Mouse (Mus musculus) heart, postnatal 0 days (tissue): ENCODE measurements around the gene Pi16. TPM values are rescaled to one million over a fixed set of nuclear protein-coding genes. Genes with fewer than 3 reads are reported as not detected.
A peak's percentile ranks its signal among the peaks of the same experiment; 100 is the strongest.

ENCODE experiments used
- ATAC-seq: fragments of 200-750 bp; cut with Nextera tagmentation; 2 replicates; pipeline ENCODE4 v1.8.0; 2017; ENCODE audit warnings: low read depth, moderate number of reproducible peaks, moderate library complexity; ENCODE audit not compliant: insufficient read depth
- DNase-seq: peaks from one replicate; pipeline ENCODE4 v3.0.0-alpha.2; 2016; ENCODE audit warnings: low spot score
- H3K27ac ChIP-seq: fragments of 300-500 bp; sonication (generic); 2 replicates; pipeline ENCODE4 v1.5.1; 2014; ENCODE audit warnings: low read depth, mild to moderate bottlenecking
- H3K27me3 ChIP-seq: fragments of 300-500 bp; sonication (generic); 2 replicates; pipeline ENCODE4 v1.6.1; 2014; ENCODE audit warnings: low read length, mixed read lengths; ENCODE audit not compliant: control insufficient read depth, insufficient read depth
- H3K36me3 ChIP-seq: fragments of 300-500 bp; sonication (generic); replicated peaks from 2 replicates; pipeline ENCODE4 v1.6.1; 2014; ENCODE audit warnings: low read length, mixed read lengths; ENCODE audit not compliant: control insufficient read depth, insufficient read depth
- H3K4me1 ChIP-seq: fragments of 300-500 bp; sonication (generic); 2 replicates; pipeline ENCODE4 v1.6.1; 2014; ENCODE audit warnings: antibody characterized with exemption; ENCODE audit not compliant: control insufficient read depth, insufficient read depth
- H3K4me2 ChIP-seq: fragments of 300-500 bp; sonication (generic); 2 replicates; pipeline ENCODE4 v1.6.1; 2014; ENCODE audit warnings: low read depth, mild to moderate bottlenecking, low read length, moderate library complexity
- H3K4me3 ChIP-seq: fragments of 300-500 bp; sonication (generic); 2 replicates; pipeline ENCODE4 v1.5.1; 2014; ENCODE audit warnings: low read depth, low read length
- H3K9ac ChIP-seq: fragments of 300-500 bp; sonication (generic); replicated peaks from 2 replicates; pipeline ENCODE4 v1.6.1; 2014; ENCODE audit warnings: low read depth, low read length, mixed read lengths
- H3K9me3 ChIP-seq: fragments of 300-500 bp; sonication (generic); replicated peaks from 2 replicates; pipeline ENCODE4 v1.6.1; 2016; ENCODE audit warnings: low read length; ENCODE audit not compliant: control insufficient read depth
- CTCF ChIP-seq: IDR thresholded peaks from 2 replicates; pipeline ENCODE4 v1.5.1; 2016; ENCODE audit warnings: antibody characterized with exemption, control low read depth, low read depth
- EP300 ChIP-seq: IDR thresholded peaks from 2 replicates; pipeline ENCODE4 v1.6.1; 2016; ENCODE audit warnings: antibody characterized with exemption, low read depth
- WGBS: fragments of 180-500 bp; shearing (Covaris S2); extraction: QIAGEN DNeasy Blood & Tissue Kit; methylation state at CpG from one replicate; pipeline ENCODE4 v1.1.7; 2014; 5-methylcytosine and 5-hydroxymethylcytosine counted together
- polyA plus RNA-seq: library from polyadenylated mRNA; unstranded; fragments of >200 nt; fragmentation: Nextera tagmentation; extraction: Ambion mirVana; gene quantifications from 2 replicates; pipeline ENCODE4 v1.2.1, GENCODE M21; 2015
- total RNA-seq: library from RNA; depleted of rRNA; stranded (reverse); fragments of >200 nt; gene quantifications from 2 replicates; pipeline ENCODE4 v1.2.3, GENCODE M21; 2014; ENCODE audit warnings: low replicate concordance

Gene Pi16
- total and polyA plus RNA-seq, 2 experiments from 2014 or later = 4.5 to 12.4 TPM

DNA sequence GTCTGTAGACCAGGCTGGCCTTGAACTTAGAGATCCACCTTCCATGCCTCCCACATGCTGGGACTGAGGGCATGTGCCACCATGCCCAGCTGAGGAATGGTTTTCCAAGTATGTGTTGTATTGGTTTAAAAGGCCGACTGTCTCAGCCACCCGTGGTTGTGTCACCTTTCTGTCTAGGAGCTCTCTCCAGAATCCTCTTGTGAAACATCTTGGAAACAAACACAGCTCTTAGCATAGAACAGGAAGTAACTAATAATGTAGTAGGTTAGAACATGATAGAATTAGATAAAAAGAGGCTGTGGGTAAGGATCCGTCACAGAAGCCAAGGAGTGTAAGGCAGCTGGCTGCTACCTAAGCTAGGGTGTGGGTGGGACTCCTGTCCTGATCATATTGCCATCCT lies 24.5 kb upstream of the Pi16 start:
- no peaks in the 10 kb centered on the region for H3K4me1 ChIP-seq
- no peak for ATAC-seq
- no peak overlapping the region for H3K9ac ChIP-seq
- no peak for DNase-seq
- no peaks in the 10 kb centered on the region for H3K27me3 ChIP-seq
- H3K27ac ChIP-seq = no peak overlapping the region
- no peak overlapping the region for H3K4me2 ChIP-seq
- no peaks in the 10 kb centered on the region for H3K9me3 ChIP-seq
- H3K36me3 ChIP-seq = peaks cover 48% of the 10 kb centered on the region
- 81% methylated on average over 3 of the region's 3 CpGs for WGBS
- TF ChIP-seq CTCF (no peak), EP300 (no peak)
- no peak overlapping the region for H3K4me3 ChIP-seq

DNA sequence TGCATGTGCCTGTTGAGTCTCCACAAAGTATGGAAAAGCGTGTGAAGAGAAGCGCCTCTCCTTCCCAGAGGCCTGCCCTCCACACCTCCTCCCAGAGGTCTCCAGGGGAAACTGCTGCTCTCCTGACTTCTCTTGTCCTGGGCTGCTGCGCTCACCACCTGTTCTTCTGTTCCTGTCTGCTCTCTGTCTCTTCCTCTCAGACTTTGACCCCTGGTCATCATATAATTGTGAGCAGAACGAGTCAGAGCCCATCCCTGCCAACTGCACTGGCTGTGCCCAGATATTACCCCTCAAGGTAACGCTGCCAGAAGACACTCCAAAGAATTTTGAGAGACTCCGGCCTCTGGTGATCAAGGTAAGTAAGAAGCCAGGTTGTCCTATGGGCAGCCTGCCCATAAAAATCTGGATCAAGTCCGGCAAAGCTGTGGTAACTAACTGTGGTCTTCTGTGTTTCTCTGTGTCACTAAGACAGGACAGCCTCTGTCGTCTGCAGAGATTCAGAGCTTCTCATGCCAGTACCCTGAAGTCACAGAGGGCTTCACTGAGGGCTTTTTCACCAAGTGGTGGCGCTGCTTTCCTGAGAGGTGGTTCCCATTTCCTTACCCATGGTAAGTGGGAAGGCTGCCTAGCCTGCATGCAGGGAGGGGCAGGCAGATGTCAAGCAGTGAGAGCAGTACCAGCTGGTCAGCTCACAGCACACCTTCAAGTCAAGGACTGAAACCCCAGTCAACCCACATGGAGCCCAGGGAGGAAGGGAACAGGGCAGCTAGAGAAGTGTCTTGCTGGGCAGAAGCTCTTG lies 23.5 kb upstream of the Pi16 start:
- H3K4me2 ChIP-seq = no peak overlapping the region
- no peak overlapping the region for H3K27ac ChIP-seq
- H3K36me3 ChIP-seq = peaks cover 57% of the 10 kb centered on the region
- H3K4me1 ChIP-seq = no peaks in the 10 kb centered on the region
- ATAC-seq (no peak), DNase-seq (peak; percentile 13)
- no peak overlapping the region for H3K4me3 ChIP-seq
- H3K9me3 ChIP-seq = no peaks in the 10 kb centered on the region
- no peaks in the 10 kb centered on the region for H3K27me3 ChIP-seq
- 74% methylated on average over 9 of the region's 9 CpGs for WGBS
- TF ChIP-seq CTCF (peak; percentile 29), EP300 (no peak)
- H3K9ac ChIP-seq = no peak overlapping the region

DNA sequence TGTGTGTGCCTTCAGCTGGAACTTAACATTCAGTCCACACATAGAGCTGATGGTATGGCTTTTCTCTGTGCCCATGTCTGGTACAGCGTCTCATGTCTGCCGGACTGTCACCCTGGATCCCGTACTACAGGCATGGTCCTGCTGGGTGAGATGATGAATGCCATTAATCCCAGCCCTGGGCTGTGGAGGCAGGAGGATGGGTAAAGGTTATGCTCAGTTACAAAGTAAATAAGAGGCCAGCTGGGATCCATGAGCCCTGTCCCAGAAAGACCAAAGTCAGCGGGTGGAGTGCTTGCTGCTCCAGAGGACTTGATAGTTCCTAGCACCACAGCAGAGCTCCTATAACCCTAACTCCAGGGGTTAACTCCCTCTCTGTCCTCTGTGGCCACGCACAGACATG lies 21.6 kb upstream of the Pi16 start:
- 91% methylated on average over 5 of the region's 5 CpGs for WGBS
- no peak overlapping the region for H3K4me2 ChIP-seq
- H3K4me1 ChIP-seq = no peaks in the 10 kb centered on the region
- H3K27ac ChIP-seq = no peak overlapping the region
- no peak for DNase-seq
- H3K4me3 ChIP-seq = no peak overlapping the region
- TF ChIP-seq CTCF (no peak), EP300 (no peak)
- H3K36me3 ChIP-seq = peaks cover 59% of the 10 kb centered on the region
- H3K9me3 ChIP-seq = no peaks in the 10 kb centered on the region
- ATAC-seq = no peak
- H3K9ac ChIP-seq = no peak overlapping the region
- no peaks in the 10 kb centered on the region for H3K27me3 ChIP-seq

DNA sequence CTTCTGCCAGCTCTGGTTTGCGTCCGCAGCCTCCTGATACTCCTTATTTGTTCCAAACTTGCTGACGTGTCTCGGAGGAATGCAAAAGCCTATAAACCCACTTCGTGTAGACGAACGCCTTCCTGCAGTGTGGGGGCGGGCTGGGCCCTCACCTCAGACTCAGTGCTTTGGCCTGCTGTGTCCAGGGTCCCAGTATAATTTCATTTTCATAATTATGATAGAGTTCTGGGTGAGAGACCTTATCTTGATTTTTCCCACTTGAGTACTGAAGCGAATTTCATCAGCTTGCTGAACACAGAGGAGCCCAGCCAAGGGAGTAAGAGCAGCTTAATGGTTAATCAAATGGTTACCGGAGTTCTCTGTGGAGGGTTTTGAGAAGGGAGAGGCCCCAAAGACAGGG lies 20.2 kb upstream of the Pi16 start:
- Histone ChIP-seq H3K4me3 (no peak overlapping the region), H3K9me3 (no peaks in the 10 kb centered on the region), H3K4me2 (no peak overlapping the region), H3K9ac (no peak overlapping the region), H3K4me1 (no peaks in the 10 kb centered on the region), H3K27ac (no peak overlapping the region), H3K27me3 (no peaks in the 10 kb centered on the region), H3K36me3 (peaks cover 69% of the 10 kb centered on the region)
- no peak for ATAC-seq
- TF ChIP-seq EP300 = no peak
- TF ChIP-seq CTCF = no peak
- DNase-seq = no peak
- 57% methylated on average over 10 of the region's 10 CpGs for WGBS

DNA sequence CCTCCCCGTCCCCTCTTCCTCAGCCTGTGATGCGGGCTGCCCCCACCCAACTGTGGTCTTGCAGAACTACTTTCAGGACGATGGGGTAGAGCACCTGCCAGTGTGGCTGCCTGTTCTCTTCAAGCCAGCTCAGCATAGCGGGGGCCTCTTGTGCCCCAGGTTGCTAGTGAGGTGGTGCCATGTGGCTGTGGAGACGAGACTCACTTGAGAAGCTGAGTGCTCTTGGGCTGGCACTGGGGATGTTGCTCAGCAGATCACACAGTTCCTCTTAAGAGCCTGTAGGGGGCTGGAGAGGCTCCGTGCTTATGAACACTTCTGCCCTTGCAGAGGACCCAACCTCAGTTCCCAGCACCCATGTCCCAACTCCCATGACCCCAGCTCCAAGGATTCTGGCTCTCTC lies 19.7 kb upstream of the Pi16 start:
- no peaks in the 10 kb centered on the region for H3K9me3 ChIP-seq
- no peak for ATAC-seq
- H3K4me3 ChIP-seq = no peak overlapping the region
- H3K27me3 ChIP-seq = no peaks in the 10 kb centered on the region
- DNase-seq = no peak
- H3K27ac ChIP-seq = no peak overlapping the region
- TF ChIP-seq CTCF (no peak), EP300 (no peak)
- 79% methylated on average over 6 of the region's 6 CpGs for WGBS
- no peak overlapping the region for H3K4me2 ChIP-seq
- no peak overlapping the region for H3K9ac ChIP-seq
- H3K4me1 ChIP-seq = no peaks in the 10 kb centered on the region
- peaks cover 68% of the 10 kb centered on the region for H3K36me3 ChIP-seq

DNA sequence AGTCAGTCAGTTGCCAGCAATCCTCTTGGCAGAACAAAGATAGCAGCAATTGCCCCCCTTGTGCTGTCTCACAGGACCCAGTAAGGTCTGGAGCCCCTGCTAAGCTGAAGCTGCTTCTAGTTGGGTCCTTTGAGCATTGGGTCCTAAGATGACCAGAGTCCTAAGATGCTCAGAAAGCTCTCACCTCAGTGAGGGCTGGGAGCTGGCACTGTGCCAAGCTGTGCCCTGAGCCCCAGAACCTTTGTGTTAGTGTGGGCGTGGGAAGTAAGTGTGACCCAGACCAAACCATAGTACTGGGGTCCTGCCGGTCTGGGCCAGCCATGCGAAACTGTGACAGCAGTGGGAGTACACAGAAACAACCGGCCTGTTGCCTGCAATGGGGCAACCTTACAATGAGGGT lies 18.2 kb upstream of the Pi16 start:
- H3K27ac ChIP-seq = no peak overlapping the region
- no peaks in the 10 kb centered on the region for H3K27me3 ChIP-seq
- no peak for TF ChIP-seq EP300
- H3K36me3 ChIP-seq = peaks cover 53% of the 10 kb centered on the region
- WGBS = 80% methylated on average over 4 of the region's 4 CpGs
- no peak overlapping the region for H3K9ac ChIP-seq
- no peaks in the 10 kb centered on the region for H3K4me1 ChIP-seq
- no peaks in the 10 kb centered on the region for H3K9me3 ChIP-seq
- no peak overlapping the region for H3K4me3 ChIP-seq
- DNase-seq (no peak), ATAC-seq (no peak)
- no peak overlapping the region for H3K4me2 ChIP-seq
